Mouse (Mus musculus): Measurements from ENCODE around the gene Gpr19.

Gene Gpr19

GRCm38 (mm10) chr6:134922511-134923195 lies 24.3 kb upstream of the Gpr19 start:
- no peak for DNase-seq

GRCm38 (mm10) chr6:134921695-134922510 lies 23.5 kb upstream of the Gpr19 start:
- peak in 1 of 2 experiments; percentile 45 for DNase-seq

- DNase-seq, result peak; percentile 82 to 86
These were observed 22.8 kb upstream of the Gpr19 start for GRCm38 (mm10) chr6:134921014-134921694.

- peak; percentile 89 to 94 for DNase-seq
These were observed 22.0 kb upstream of the Gpr19 start, which contains the start of gene Cdkn1b for GRCm38 (mm10) chr6:134920190-134921013. Gene Cdkn1b, plus strand, starts transcription at chr6:134920401.

GRCm38 (mm10) chr6:134919511-134920189 lies 21.3 kb upstream of the Gpr19 start:
- peak in 1 of 2 experiments; percentile 31 for DNase-seq

- DNase-seq, result no peak
These were observed 20.4 kb upstream of the Gpr19 start for GRCm38 (mm10) chr6:134918769-134919168.

- peak; percentile 62 to 70 for DNase-seq
These were observed 18.7 kb upstream of the Gpr19 start for GRCm38 (mm10) chr6:134917087-134917486.

GRCm38 (mm10) chr6:134916641-134917040 lies 18.3 kb upstream of the Gpr19 start:
- no peak for DNase-seq

GRCm38 (mm10) chr6:134914523-134914922 lies 16.1 kb upstream of the Gpr19 start:
- DNase-seq, result no peak

- no peak for DNase-seq
These were observed 7.4 kb upstream of the Gpr19 start for GRCm38 (mm10) chr6:134905811-134906210.

- DNase-seq, result no peak
These were observed 5.8 kb upstream of the Gpr19 start for GRCm38 (mm10) chr6:134903891-134904884.

- no peak for DNase-seq
These were observed 5.0 kb upstream of the Gpr19 start for GRCm38 (mm10) chr6:134903368-134903767.

- DNase-seq, result peak; percentile 93 to 98
These were observed 809 bp downstream of the Gpr19 start for GRCm38 (mm10) chr6:134897443-134898094.

- no peak for DNase-seq
These were observed 1.6 kb downstream of the Gpr19 start for GRCm38 (mm10) chr6:134896570-134897436.

- no peak for DNase-seq
These were observed 7.9 kb downstream of the Gpr19 start for GRCm38 (mm10) chr6:134890436-134890835.

GRCm38 (mm10) chr6:134889763-134890162 lies 8.6 kb downstream of the Gpr19 start:
- no peak for DNase-seq

- DNase-seq, result peak in 1 of 2 experiments; percentile 43
These were observed 9.8 kb downstream of the Gpr19 start for GRCm38 (mm10) chr6:134888563-134889017.

GRCm38 (mm10) chr6:134887711-134888449 lies 10.5 kb downstream of the Gpr19 start:
- DNase-seq, result peak; percentile 81 to 90

All from cerebellum, adult 18-20 months (tissue).